Mouse (Mus musculus): ENCODE measurements around the gene Mrpl40.

DNA sequence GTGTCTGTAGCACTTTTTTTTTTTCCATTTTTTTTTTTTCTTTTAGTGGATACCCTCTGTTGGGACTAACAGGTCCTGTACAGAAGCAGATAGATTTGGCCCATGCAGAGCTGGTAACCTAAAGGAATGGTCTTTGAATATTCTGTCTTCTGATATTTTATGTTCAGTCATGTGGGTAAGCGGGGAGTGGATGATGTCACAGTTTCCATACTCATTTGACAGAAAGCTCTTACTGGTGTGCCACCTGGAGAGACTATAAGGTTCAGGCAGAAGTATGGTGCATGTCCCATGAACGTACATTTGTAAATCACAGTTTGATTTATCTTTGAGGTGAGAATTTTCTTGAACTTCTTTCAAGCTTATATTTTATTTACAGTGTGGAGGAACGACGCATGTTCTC is 39.4 kb upstream of the Mrpl40 start:
- no peak for TF ChIP-seq CTCF (IDR thresholded peaks at IDR 0.05; ENCODE audit: low read depth)
- TF ChIP-seq EP300 (IDR thresholded peaks at IDR 0.05; ENCODE audit: low read depth): no peak
